Mouse (Mus musculus): ENCODE data around the gene Egfl7. TPM values are rescaled to one million over a fixed set of nuclear protein-coding genes. Genes with fewer than 3 reads are reported as not detected.
A peak's percentile ranks its signal among the peaks of the same experiment; 100 is the strongest.

Gene Egfl7
- polyA plus RNA-seq, 1 experiment = 5.6 TPM

GRCm38 (mm10) chr2:26634629-26635488 lies 55.0 kb downstream of the Egfl7 start:
- Histone ChIP-seq H3ac (ENCODE audit: control insufficient read depth, insufficient read length, low read depth) (no peak overlapping the region), H3K79me3 (ENCODE audit: low read depth) (peaks cover 26% of the 10 kb centered on the region), H3K4me3 (ENCODE audit: insufficient read depth, poor library complexity, severe bottlenecking) (no peak overlapping the region), H3K27me3 (ENCODE audit: control insufficient read depth, insufficient read depth, insufficient read length) (no peaks in the 10 kb centered on the region), H3K36me3 (ENCODE audit: control insufficient read depth, insufficient read depth) (peaks cover 46% of the 10 kb centered on the region), H3K79me2 (ENCODE audit: control insufficient read depth, insufficient read depth) (peaks cover 42% of the 10 kb centered on the region)
- TF ChIP-seq FOSL1 (IDR thresholded peaks at IDR 0.05; ENCODE audit: insufficient read depth, low read length, poor library complexity, severe bottlenecking) = no peak
- TF ChIP-seq USF1 (IDR thresholded peaks at IDR 0.05; ENCODE audit: low read depth) = no peak
- TF ChIP-seq MAX (IDR thresholded peaks at IDR 0.05) = no peak
- TF ChIP-seq CEBPB (IDR thresholded peaks at IDR 0.05; ENCODE audit: low read depth) = no peak
- TF ChIP-seq MYOG (IDR thresholded peaks at IDR 0.05; ENCODE audit: control insufficient read depth, extremely low read depth, insufficient read length) = no peak
- TF ChIP-seq CTCF (IDR thresholded peaks at IDR 0.05; ENCODE audit: control insufficient read depth, insufficient read depth, insufficient read length) = no peak
- TF ChIP-seq MYOD1 (IDR thresholded peaks at IDR 0.05; ENCODE audit: control insufficient read depth, insufficient read length, low read depth) = no peak

- TF ChIP-seq MYOD1 (IDR thresholded peaks at IDR 0.05; ENCODE audit: control insufficient read depth, insufficient read length, low read depth) (no peak), MYOG (IDR thresholded peaks at IDR 0.05; ENCODE audit: control insufficient read depth, extremely low read depth, insufficient read length) (no peak), FOSL1 (IDR thresholded peaks at IDR 0.05; ENCODE audit: insufficient read depth, low read length, poor library complexity, severe bottlenecking) (no peak), CTCF (IDR thresholded peaks at IDR 0.05; ENCODE audit: control insufficient read depth, insufficient read depth, insufficient read length) (no peak), USF1 (IDR thresholded peaks at IDR 0.05; ENCODE audit: low read depth) (no peak), MAX (IDR thresholded peaks at IDR 0.05) (no peak), CEBPB (IDR thresholded peaks at IDR 0.05; ENCODE audit: low read depth) (no peak)
- H3ac ChIP-seq (ENCODE audit: control insufficient read depth, insufficient read length, low read depth) = no peak overlapping the region
- H3K27me3 ChIP-seq (ENCODE audit: control insufficient read depth, insufficient read depth, insufficient read length) = no peaks in the 10 kb centered on the region
- H3K79me2 ChIP-seq (ENCODE audit: control insufficient read depth, insufficient read depth) = peaks cover 44% of the 10 kb centered on the region
- peaks cover 46% of the 10 kb centered on the region for H3K36me3 ChIP-seq (ENCODE audit: control insufficient read depth, insufficient read depth)
- H3K79me3 ChIP-seq (ENCODE audit: low read depth) = peaks cover 27% of the 10 kb centered on the region
- H3K4me3 ChIP-seq (ENCODE audit: insufficient read depth, poor library complexity, severe bottlenecking) = no peak overlapping the region
Observed at GRCm38 (mm10) chr2:26635489-26636324, 55.9 kb downstream of the Egfl7 start.

- Histone ChIP-seq H3K79me2 (ENCODE audit: control insufficient read depth, insufficient read depth) (peaks cover 44% of the 10 kb centered on the region), H3K27me3 (ENCODE audit: control insufficient read depth, insufficient read depth, insufficient read length) (no peaks in the 10 kb centered on the region), H3K36me3 (ENCODE audit: control insufficient read depth, insufficient read depth) (peaks cover 46% of the 10 kb centered on the region), H3ac (ENCODE audit: control insufficient read depth, insufficient read length, low read depth) (no peak overlapping the region), H3K4me3 (ENCODE audit: insufficient read depth, poor library complexity, severe bottlenecking) (no peak overlapping the region), H3K79me3 (ENCODE audit: low read depth) (peaks cover 27% of the 10 kb centered on the region)
- TF ChIP-seq FOSL1 (IDR thresholded peaks at IDR 0.05; ENCODE audit: insufficient read depth, low read length, poor library complexity, severe bottlenecking) (no peak), MAX (IDR thresholded peaks at IDR 0.05) (no peak), CTCF (IDR thresholded peaks at IDR 0.05; ENCODE audit: control insufficient read depth, insufficient read depth, insufficient read length) (no peak), MYOD1 (IDR thresholded peaks at IDR 0.05; ENCODE audit: control insufficient read depth, insufficient read length, low read depth) (no peak), CEBPB (IDR thresholded peaks at IDR 0.05; ENCODE audit: low read depth) (no peak), USF1 (IDR thresholded peaks at IDR 0.05; ENCODE audit: low read depth) (no peak), MYOG (IDR thresholded peaks at IDR 0.05; ENCODE audit: control insufficient read depth, extremely low read depth, insufficient read length) (no peak)
Observed at GRCm38 (mm10) chr2:26636325-26636635, 56.5 kb downstream of the Egfl7 start.

GRCm38 (mm10) chr2:26637316-26637932 lies 57.6 kb downstream of the Egfl7 start:
- H3ac ChIP-seq (ENCODE audit: control insufficient read depth, insufficient read length, low read depth) = no peak overlapping the region
- peaks cover 27% of the 10 kb centered on the region for H3K79me3 ChIP-seq (ENCODE audit: low read depth)
- no peaks in the 10 kb centered on the region for H3K27me3 ChIP-seq (ENCODE audit: control insufficient read depth, insufficient read depth, insufficient read length)
- no peak overlapping the region for H3K4me3 ChIP-seq (ENCODE audit: insufficient read depth, poor library complexity, severe bottlenecking)
- H3K79me2 ChIP-seq (ENCODE audit: control insufficient read depth, insufficient read depth) = peaks cover 44% of the 10 kb centered on the region
- H3K36me3 ChIP-seq (ENCODE audit: control insufficient read depth, insufficient read depth) = peaks cover 46% of the 10 kb centered on the region
- TF ChIP-seq CTCF (IDR thresholded peaks at IDR 0.05; ENCODE audit: control insufficient read depth, insufficient read depth, insufficient read length) (no peak), MYOD1 (IDR thresholded peaks at IDR 0.05; ENCODE audit: control insufficient read depth, insufficient read length, low read depth) (no peak), CEBPB (IDR thresholded peaks at IDR 0.05; ENCODE audit: low read depth) (no peak), USF1 (IDR thresholded peaks at IDR 0.05; ENCODE audit: low read depth) (no peak), MYOG (IDR thresholded peaks at IDR 0.05; ENCODE audit: control insufficient read depth, extremely low read depth, insufficient read length) (no peak), MAX (IDR thresholded peaks at IDR 0.05) (no peak), FOSL1 (IDR thresholded peaks at IDR 0.05; ENCODE audit: insufficient read depth, low read length, poor library complexity, severe bottlenecking) (no peak)

GRCm38 (mm10) chr2:26638039-26638438 lies 58.2 kb downstream of the Egfl7 start:
- Histone ChIP-seq H3ac (ENCODE audit: control insufficient read depth, insufficient read length, low read depth) (peak overlapping the region; percentile 16), H3K79me2 (ENCODE audit: control insufficient read depth, insufficient read depth) (peaks cover 44% of the 10 kb centered on the region), H3K79me3 (ENCODE audit: low read depth) (peaks cover 27% of the 10 kb centered on the region), H3K4me3 (ENCODE audit: insufficient read depth, poor library complexity, severe bottlenecking) (peak overlapping the region; percentile 100), H3K27me3 (ENCODE audit: control insufficient read depth, insufficient read depth, insufficient read length) (no peaks in the 10 kb centered on the region), H3K36me3 (ENCODE audit: control insufficient read depth, insufficient read depth) (peaks cover 46% of the 10 kb centered on the region)
- TF ChIP-seq USF1 (IDR thresholded peaks at IDR 0.05; ENCODE audit: low read depth) (no peak), CEBPB (IDR thresholded peaks at IDR 0.05; ENCODE audit: low read depth) (no peak), MAX (IDR thresholded peaks at IDR 0.05) (no peak), FOSL1 (IDR thresholded peaks at IDR 0.05; ENCODE audit: insufficient read depth, low read length, poor library complexity, severe bottlenecking) (no peak), MYOD1 (IDR thresholded peaks at IDR 0.05; ENCODE audit: control insufficient read depth, insufficient read length, low read depth) (no peak), CTCF (IDR thresholded peaks at IDR 0.05; ENCODE audit: control insufficient read depth, insufficient read depth, insufficient read length) (no peak), MYOG (IDR thresholded peaks at IDR 0.05; ENCODE audit: control insufficient read depth, extremely low read depth, insufficient read length) (no peak)

Data from C2C12 (cell line).